Mouse (Mus musculus): ENCODE data around the gene Gtf3c2. TPM values are rescaled to one million over a fixed set of nuclear protein-coding genes. Genes with fewer than 3 reads are reported as not detected.

Gene Gtf3c2
- polyA plus RNA-seq, 1 experiment from 2014 or later: 16.8 TPM

DNA sequence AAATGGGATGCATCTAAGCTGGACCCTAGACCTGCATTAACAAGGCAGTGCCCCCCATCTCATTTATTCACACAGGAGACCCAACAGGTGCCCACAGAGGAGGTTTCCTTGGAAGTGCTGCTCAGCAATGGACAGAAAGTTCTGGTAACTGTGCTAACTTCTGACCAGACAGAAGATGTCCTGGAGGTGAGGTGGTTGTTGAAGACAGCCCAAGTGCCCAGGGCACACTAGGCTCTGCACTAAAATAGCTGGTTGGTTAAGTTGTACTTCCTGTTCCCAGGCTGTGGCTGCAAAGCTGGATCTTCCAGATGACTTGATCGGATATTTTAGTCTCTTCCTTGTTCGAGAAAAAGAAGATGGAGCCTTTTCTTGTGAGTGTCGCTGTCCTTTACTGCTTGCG is 15.7 kb upstream of the Gtf3c2 start:
- 75% methylated on average over 4 of the region's 4 CpGs for WGBS (ENCODE audit: insufficient replicate concordance)
- Histone ChIP-seq H3K27ac (ENCODE audit: low read depth) (no peak overlapping the region), H3K36me3 (replicated peaks; ENCODE audit: insufficient read depth, low read length) (peaks cover 63% of the 10 kb centered on the region), H3K9ac (replicated peaks) (no peak overlapping the region), H3K9me3 (ENCODE audit: low read length) (peaks cover 3% of the 10 kb centered on the region; the same call in 1 of the 2 replicates), H3K4me3 (ENCODE audit: low read depth, low read length) (no peak overlapping the region), H3K27me3 (ENCODE audit: insufficient read depth, low read length) (no peaks in the 10 kb centered on the region), H3K4me2 (ENCODE audit: low read depth, low read length) (no peak overlapping the region), H3K4me1 (ENCODE audit: insufficient read depth) (peaks cover 19% of the 10 kb centered on the region)
- ATAC-seq: no peak
- TF ChIP-seq EP300 (IDR thresholded peaks at IDR 0.05; ENCODE audit: low read depth) (no peak), CTCF (IDR thresholded peaks at IDR 0.05; ENCODE audit: low read depth) (no peak)
- DNase-seq: no peak

DNA sequence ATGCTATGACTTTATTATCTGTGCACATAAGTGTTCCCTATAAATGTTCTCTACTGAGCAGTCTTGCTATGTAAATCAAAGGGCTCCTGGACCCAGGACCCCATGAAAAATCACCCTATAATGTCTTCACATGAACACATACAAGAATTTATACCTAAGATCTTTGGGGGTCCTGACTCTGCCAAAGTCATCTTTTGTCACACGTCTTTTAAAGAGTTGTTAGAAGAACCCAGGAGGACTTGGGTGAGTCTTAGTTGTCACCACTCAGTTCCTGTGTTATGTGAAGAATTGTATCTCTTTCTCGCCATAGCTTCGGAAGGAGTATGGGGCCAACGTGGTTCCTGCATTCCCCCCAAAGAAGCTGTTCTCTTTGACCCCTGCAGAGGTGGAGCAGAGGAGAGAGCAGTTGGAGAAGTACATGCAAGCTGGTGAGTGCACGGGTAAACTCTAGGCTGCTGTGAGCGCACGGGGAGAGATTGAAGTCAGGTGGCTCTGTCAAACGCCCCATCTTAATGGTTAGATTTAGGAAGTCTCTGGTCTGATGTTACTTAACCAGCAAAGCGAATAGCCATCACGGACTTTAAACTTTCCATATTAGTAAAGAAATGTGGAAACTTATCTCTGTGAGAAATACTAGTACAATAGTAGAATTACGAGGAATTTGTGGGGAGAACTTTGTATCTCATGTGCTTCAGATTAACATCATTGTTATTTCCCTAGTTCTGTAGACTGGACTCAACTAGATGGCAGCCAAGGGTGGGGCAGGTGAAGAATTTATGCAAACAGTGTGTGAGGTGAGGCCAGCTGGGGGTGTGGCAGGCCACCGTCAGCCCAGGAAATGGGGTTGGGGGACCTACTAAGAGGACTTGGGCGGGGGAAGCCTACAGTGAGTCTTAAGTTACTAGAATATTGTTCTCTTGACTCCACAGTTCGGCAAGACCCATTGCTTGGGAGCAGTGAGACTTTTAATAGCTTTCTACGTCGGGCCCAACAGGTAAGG is 14.8 kb upstream of the Gtf3c2 start:
- Histone ChIP-seq H3K9ac (replicated peaks) (peak overlapping the region; percentile 89), H3K4me3 (ENCODE audit: low read depth, low read length) (peak overlapping the region; percentile 74), H3K27ac (ENCODE audit: low read depth) (peak overlapping the region; percentile 94; the same call in 1 of the 2 replicates), H3K4me1 (ENCODE audit: insufficient read depth) (peaks cover 17% of the 10 kb centered on the region), H3K36me3 (replicated peaks; ENCODE audit: insufficient read depth, low read length) (peaks cover 65% of the 10 kb centered on the region), H3K4me2 (ENCODE audit: low read depth, low read length) (peak overlapping the region; percentile 86), H3K27me3 (ENCODE audit: insufficient read depth, low read length) (no peaks in the 10 kb centered on the region), H3K9me3 (ENCODE audit: low read length) (no peaks in the 10 kb centered on the region)
- TF ChIP-seq EP300 (IDR thresholded peaks at IDR 0.05; ENCODE audit: low read depth): no peak
- TF ChIP-seq CTCF (IDR thresholded peaks at IDR 0.05; ENCODE audit: low read depth): no peak
- DNase-seq (no peak), ATAC-seq (no peak)
- WGBS (ENCODE audit: insufficient replicate concordance): 89% methylated on average over 16 of the region's 16 CpGs

DNA sequence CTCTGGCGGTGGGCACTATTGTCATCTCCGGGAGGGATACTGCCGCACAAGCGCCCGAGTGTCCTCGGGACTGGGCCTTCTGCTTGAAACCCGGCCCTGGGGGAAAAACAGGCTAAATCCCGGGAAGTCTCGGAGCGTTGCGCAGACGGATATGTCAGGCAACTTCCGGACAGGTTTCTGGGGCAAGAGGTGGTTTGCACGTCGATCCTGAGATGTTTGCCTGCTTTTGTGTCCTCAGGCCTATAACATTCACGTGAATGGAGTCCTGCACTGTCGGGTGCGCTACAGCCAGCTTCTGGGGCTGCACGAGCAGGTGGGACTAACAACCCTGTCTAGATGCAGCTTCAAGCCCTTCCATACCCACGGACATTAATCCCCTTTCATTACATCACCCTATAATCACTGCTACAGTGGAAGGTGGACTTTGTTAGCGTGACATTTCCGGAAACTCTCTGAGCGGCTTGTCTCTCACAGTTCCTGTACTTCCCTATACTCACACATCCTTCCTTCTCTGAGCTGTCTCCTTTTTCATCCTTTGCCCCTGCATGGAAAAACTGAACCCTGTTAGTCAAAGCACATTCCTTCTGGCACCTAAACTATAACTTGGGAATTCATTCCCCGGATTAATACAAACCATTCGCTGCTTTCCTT is 13.8 kb upstream of the Gtf3c2 start:
- Histone ChIP-seq H3K27ac (ENCODE audit: low read depth) (peak overlapping the region; percentile 94), H3K4me3 (ENCODE audit: low read depth, low read length) (peak overlapping the region; percentile 74), H3K4me1 (ENCODE audit: insufficient read depth) (peaks cover 17% of the 10 kb centered on the region), H3K9ac (replicated peaks) (peak overlapping the region; percentile 89), H3K36me3 (replicated peaks; ENCODE audit: insufficient read depth, low read length) (peaks cover 60% of the 10 kb centered on the region), H3K27me3 (ENCODE audit: insufficient read depth, low read length) (no peaks in the 10 kb centered on the region), H3K9me3 (ENCODE audit: low read length) (no peaks in the 10 kb centered on the region), H3K4me2 (ENCODE audit: low read depth, low read length) (peak overlapping the region; percentile 86)
- DNase-seq (no peak), ATAC-seq (peak; percentile 1; the same call in 1 of the 2 replicates)
- TF ChIP-seq CTCF (IDR thresholded peaks at IDR 0.05; ENCODE audit: low read depth): no peak
- TF ChIP-seq EP300 (IDR thresholded peaks at IDR 0.05; ENCODE audit: low read depth): no peak
- WGBS (ENCODE audit: insufficient replicate concordance): 7% methylated on average over 25 of the region's 25 CpGs

DNA sequence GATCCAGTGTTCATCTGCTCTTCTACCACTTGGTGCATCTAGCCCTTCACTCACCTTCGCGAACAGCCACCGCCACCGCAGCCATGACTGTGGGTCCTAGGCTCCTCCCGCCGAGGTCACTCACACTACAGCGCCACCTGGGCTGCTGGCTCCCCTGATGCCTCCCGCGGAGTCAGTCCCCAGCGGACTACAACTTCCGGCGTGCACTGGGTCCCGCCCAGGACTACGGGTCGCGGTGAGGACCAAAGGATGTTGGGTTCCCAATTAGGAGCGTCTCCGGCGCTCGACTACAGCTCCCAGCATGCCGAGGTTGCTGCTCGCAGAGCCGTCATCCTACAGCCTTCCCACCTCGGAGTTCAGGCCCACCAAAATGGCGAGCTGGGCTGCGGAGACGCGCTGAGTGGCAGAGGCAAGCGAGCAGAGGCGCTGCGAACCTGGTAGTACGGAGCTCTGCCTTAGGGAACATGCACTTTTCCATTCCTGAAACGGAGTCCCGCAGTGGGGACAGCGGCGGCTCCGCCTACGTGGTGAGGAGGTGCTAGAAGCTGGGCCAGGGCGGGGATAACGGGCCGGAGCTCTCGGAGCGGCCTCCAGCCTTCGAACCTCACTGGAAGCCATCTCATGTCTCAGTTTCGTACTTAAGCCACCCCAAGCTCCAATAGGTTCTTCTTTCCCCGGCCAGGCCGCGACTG is 13.1 kb upstream of the Gtf3c2 start, which contains the start of the genes Snx17 and Eif2b4:
Gene Snx17, plus strand, starts transcription at position 289 of the 692 bp plus-strand sequence.
Gene Eif2b4, minus strand, starts transcription at position 492 of the 692 bp plus-strand sequence.
- Histone ChIP-seq H3K4me3 (ENCODE audit: low read depth, low read length) (peak within 1 kb of the TSS; percentile 74), H3K9ac (replicated peaks) (peak within 1 kb of the TSS; percentile 89), H3K27ac (ENCODE audit: low read depth) (peak within 1 kb of the TSS; percentile 94), H3K27me3 (ENCODE audit: insufficient read depth, low read length) (no peaks in the 10 kb centered on the region), H3K36me3 (replicated peaks; ENCODE audit: insufficient read depth, low read length) (peaks cover 56% of the 10 kb centered on the region), H3K4me2 (ENCODE audit: low read depth, low read length) (peak within 1 kb of the TSS; percentile 86), H3K4me1 (ENCODE audit: insufficient read depth) (peaks cover 17% of the 10 kb centered on the region), H3K9me3 (ENCODE audit: low read length) (no peaks in the 10 kb centered on the region)
- WGBS (ENCODE audit: insufficient replicate concordance): under 1% methylated on average over 48 of the region's 48 CpGs
- TF ChIP-seq CTCF (IDR thresholded peaks at IDR 0.05; ENCODE audit: low read depth) (peak; percentile 93), EP300 (IDR thresholded peaks at IDR 0.05; ENCODE audit: low read depth) (peak; percentile 40; the same call in 1 of the 2 replicates)
- peak; percentile 95 for ATAC-seq
- DNase-seq: peak; percentile 100

DNA sequence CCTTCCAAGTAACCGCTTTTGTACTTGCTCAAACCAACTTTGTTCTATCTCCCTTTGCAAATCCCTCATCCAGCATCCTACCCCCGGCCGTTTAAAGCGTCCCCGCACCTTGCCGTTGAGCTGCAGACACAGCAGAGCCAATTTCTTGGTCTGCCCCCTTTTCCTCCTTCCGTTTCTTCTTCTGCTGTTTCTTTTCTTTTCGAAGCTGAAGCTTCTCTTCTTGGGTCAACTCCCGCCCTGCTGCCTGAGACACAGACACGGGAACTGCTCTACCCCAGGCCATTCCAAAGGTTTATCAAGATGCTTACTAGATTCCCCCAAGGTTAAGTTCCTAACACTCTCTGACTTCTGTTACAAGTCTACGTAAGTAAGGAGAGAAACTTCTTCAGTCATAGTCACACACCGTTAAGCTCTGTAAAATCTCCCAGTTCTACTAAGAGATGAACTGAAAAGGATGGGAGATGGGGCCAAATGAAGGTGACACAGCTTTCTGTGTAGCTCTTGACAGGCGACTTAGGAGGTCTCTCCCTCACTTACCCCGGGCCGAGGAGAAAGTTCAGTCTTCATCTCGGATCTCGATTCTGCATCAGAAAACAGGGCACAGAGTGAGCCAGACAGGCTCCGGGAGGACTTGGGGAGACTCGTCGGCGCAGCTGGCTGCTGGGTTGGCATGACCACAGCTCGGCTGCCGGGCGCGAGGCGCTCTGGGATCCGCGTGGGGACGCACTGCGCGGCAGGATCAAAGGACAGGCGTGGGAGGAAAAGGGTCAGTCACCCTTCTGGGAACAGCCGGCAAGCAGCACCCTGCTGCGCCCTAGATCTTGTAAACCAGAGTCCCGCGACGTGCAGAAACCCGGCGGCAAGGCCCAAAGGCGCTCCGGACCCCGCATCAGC is 12.3 kb upstream of the Gtf3c2 start:
- H3K9me3 ChIP-seq (ENCODE audit: low read length): no peaks in the 10 kb centered on the region
- H3K27ac ChIP-seq (ENCODE audit: low read depth): peak overlapping the region; percentile 94
- H3K36me3 ChIP-seq (replicated peaks; ENCODE audit: insufficient read depth, low read length): peaks cover 56% of the 10 kb centered on the region
- peak overlapping the region; percentile 86 for H3K4me2 ChIP-seq (ENCODE audit: low read depth, low read length)
- TF ChIP-seq EP300 (IDR thresholded peaks at IDR 0.05; ENCODE audit: low read depth) (no peak), CTCF (IDR thresholded peaks at IDR 0.05; ENCODE audit: low read depth) (no peak)
- H3K4me1 ChIP-seq (ENCODE audit: insufficient read depth): peaks cover 17% of the 10 kb centered on the region
- no peaks in the 10 kb centered on the region for H3K27me3 ChIP-seq (ENCODE audit: insufficient read depth, low read length)
- DNase-seq: peak; percentile 90
- peak; percentile 77 for ATAC-seq
- WGBS (ENCODE audit: insufficient replicate concordance): 9% methylated on average over 42 of the region's 42 CpGs
- H3K4me3 ChIP-seq (ENCODE audit: low read depth, low read length): peak overlapping the region; percentile 74
- H3K9ac ChIP-seq (replicated peaks): peak overlapping the region; percentile 89

All from liver, postnatal 0 days (tissue).